Mouse (Mus musculus) spleen, adult 2 months (tissue): Measurements from ENCODE around the gene Lpar4.

Experiments
- CTCF ChIP-seq: fragments of 200-500 bp; IDR thresholded peaks from 2 replicates; pipeline ENCODE4 v1.5.1; 2011; ENCODE audit warnings: mild to moderate bottlenecking, inconsistent platforms; ENCODE audit not compliant: insufficient read depth, insufficient read length, insufficient replicate concordance; ENCODE audit errors: extremely low read depth
- POLR2A ChIP-seq: fragments of 200-500 bp; IDR thresholded peaks from 2 replicates; pipeline ENCODE4 v1.6.1; 2011; ENCODE audit warnings: low read depth, low read length, inconsistent platforms

DNA sequence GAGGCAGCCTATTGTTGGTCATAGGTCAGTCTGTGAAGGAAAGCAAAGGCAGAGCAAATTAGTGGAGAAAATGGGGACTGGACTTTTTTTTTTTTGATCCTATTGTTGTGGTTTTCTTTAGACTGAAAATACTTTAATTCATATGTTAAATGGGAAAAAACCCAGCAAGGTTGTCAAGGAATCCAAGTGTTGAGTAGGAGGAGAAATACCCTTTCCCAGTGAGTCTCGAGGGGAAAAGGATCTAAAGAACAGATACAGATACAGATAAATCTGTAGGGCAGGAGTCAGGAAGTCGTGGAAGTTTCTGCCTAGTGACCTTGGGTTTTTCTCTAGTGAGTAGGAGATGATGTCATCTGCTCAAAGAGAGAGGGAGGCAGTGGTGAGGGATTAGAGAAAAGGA is 30.6 kb downstream of the Lpar4 start:
- TF ChIP-seq CTCF: no peak
- TF ChIP-seq POLR2A: no peak
